Mouse (Mus musculus): Measurements from ENCODE around the gene Zfp14. TPM values are rescaled to one million over a fixed set of nuclear protein-coding genes. Genes with fewer than 3 reads are reported as not detected.

Zfp14 gene
- polyA plus RNA-seq, 1 experiment from 2014 or later = 3.8 TPM

- Histone ChIP-seq H3K9ac (ENCODE audit: low read length) (no peak overlapping the region), H3K4me3 (ENCODE audit: low read depth, low read length) (no peak overlapping the region), H3K4me2 (ENCODE audit: low read depth, severe bottlenecking) (no peak overlapping the region), H3K27me3 (ENCODE audit: control insufficient read depth, insufficient read depth, low read length) (no peaks in the 10 kb centered on the region), H3K36me3 (ENCODE audit: control insufficient read depth, insufficient read depth, low read length) (peaks cover 10% of the 10 kb centered on the region; the same call in 1 of the 2 replicates), H3K4me1 (ENCODE audit: control insufficient read depth, insufficient read depth, low read length) (no peaks in the 10 kb centered on the region), H3K9me3 (ENCODE audit: control insufficient read depth, low read length) (no peaks in the 10 kb centered on the region), H3K27ac (replicated peaks; ENCODE audit: low read depth, low read length) (no peak overlapping the region)
- no peak for DNase-seq (ENCODE audit: low spot score)
- 93% methylated on average over 5 of the region's 5 CpGs for WGBS
- no peak for ATAC-seq (ENCODE audit: insufficient number of reproducible peaks, low FRiP score, low TSS enrichment, low read depth)
These were observed 50.6 kb downstream of the Zfp14 start for GRCm38 (mm10) chr7:30000601-30001000.

GRCm38 (mm10) chr7:29995134-29995533 is 56.0 kb downstream of the Zfp14 start:
- 96% methylated on average over 8 of the region's 8 CpGs for WGBS
- Histone ChIP-seq H3K9me3 (ENCODE audit: control insufficient read depth, low read length) (peaks cover 3% of the 10 kb centered on the region; the same call in 1 of the 2 replicates), H3K4me2 (ENCODE audit: low read depth, severe bottlenecking) (no peak overlapping the region), H3K27ac (replicated peaks; ENCODE audit: low read depth, low read length) (no peak overlapping the region), H3K4me3 (ENCODE audit: low read depth, low read length) (no peak overlapping the region), H3K27me3 (ENCODE audit: control insufficient read depth, insufficient read depth, low read length) (no peaks in the 10 kb centered on the region), H3K36me3 (ENCODE audit: control insufficient read depth, insufficient read depth, low read length) (peaks cover 32% of the 10 kb centered on the region; the same call in 1 of the 2 replicates), H3K9ac (ENCODE audit: low read length) (no peak overlapping the region), H3K4me1 (ENCODE audit: control insufficient read depth, insufficient read depth, low read length) (no peaks in the 10 kb centered on the region)
- no peak for DNase-seq (ENCODE audit: low spot score)
- no peak for ATAC-seq (ENCODE audit: insufficient number of reproducible peaks, low FRiP score, low TSS enrichment, low read depth)

GRCm38 (mm10) chr7:29993340-29993739 is 57.8 kb downstream of the Zfp14 start:
- Histone ChIP-seq H3K36me3 (ENCODE audit: control insufficient read depth, insufficient read depth, low read length) (peaks cover 30% of the 10 kb centered on the region), H3K27ac (replicated peaks; ENCODE audit: low read depth, low read length) (no peak overlapping the region), H3K4me2 (ENCODE audit: low read depth, severe bottlenecking) (no peak overlapping the region), H3K4me3 (ENCODE audit: low read depth, low read length) (no peak overlapping the region), H3K27me3 (ENCODE audit: control insufficient read depth, insufficient read depth, low read length) (no peaks in the 10 kb centered on the region), H3K9ac (ENCODE audit: low read length) (no peak overlapping the region), H3K9me3 (ENCODE audit: control insufficient read depth, low read length) (peaks cover 3% of the 10 kb centered on the region; the same call in 1 of the 2 replicates), H3K4me1 (ENCODE audit: control insufficient read depth, insufficient read depth, low read length) (no peaks in the 10 kb centered on the region)
- WGBS = 95% methylated on average over 9 of the region's 9 CpGs
- DNase-seq (ENCODE audit: low spot score) = no peak
- no peak for ATAC-seq (ENCODE audit: insufficient number of reproducible peaks, low FRiP score, low TSS enrichment, low read depth)

DNA sequence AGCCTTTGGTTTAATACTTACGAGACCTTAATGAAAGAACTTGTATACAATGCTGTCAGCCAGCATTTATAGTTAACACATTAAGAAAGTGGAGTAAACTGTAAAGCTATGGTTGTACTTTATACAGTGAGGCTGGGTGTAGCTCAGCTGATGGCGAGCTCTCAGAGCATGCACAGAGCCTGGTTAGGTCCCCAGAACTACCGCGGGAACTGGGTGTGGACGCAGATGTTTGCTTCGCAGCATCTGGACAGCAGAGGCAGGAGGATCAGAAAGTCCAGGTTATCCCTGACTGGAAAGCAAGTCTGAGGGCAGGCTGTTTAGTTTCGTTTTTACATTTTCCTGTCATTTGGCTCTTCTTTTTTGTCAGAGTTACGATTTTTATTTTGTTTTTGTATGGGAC is 58.5 kb downstream of the Zfp14 start:
- no peak overlapping the region for H3K4me2 ChIP-seq (ENCODE audit: low read depth, severe bottlenecking)
- no peak overlapping the region for H3K4me3 ChIP-seq (ENCODE audit: low read depth, low read length)
- H3K9me3 ChIP-seq (ENCODE audit: control insufficient read depth, low read length) = peaks cover 3% of the 10 kb centered on the region; the same call in 1 of the 2 replicates
- H3K9ac ChIP-seq (ENCODE audit: low read length) = no peak overlapping the region
- H3K27me3 ChIP-seq (ENCODE audit: control insufficient read depth, insufficient read depth, low read length) = no peaks in the 10 kb centered on the region
- peaks cover 28% of the 10 kb centered on the region for H3K36me3 ChIP-seq (ENCODE audit: control insufficient read depth, insufficient read depth, low read length)
- H3K4me1 ChIP-seq (ENCODE audit: control insufficient read depth, insufficient read depth, low read length) = no peaks in the 10 kb centered on the region
- WGBS = 98% methylated on average over 8 of the region's 8 CpGs
- ATAC-seq (ENCODE audit: insufficient number of reproducible peaks, low FRiP score, low TSS enrichment, low read depth) (no peak), DNase-seq (ENCODE audit: low spot score) (no peak)
- H3K27ac ChIP-seq (replicated peaks; ENCODE audit: low read depth, low read length) = no peak overlapping the region

GRCm38 (mm10) chr7:29989031-29989430 is 62.1 kb downstream of the Zfp14 start:
- no peak overlapping the region for H3K4me2 ChIP-seq (ENCODE audit: low read depth, severe bottlenecking)
- 91% methylated on average over 11 of the region's 11 CpGs for WGBS
- H3K36me3 ChIP-seq (ENCODE audit: control insufficient read depth, insufficient read depth, low read length) = peaks cover 25% of the 10 kb centered on the region
- H3K4me1 ChIP-seq (ENCODE audit: control insufficient read depth, insufficient read depth, low read length) = no peaks in the 10 kb centered on the region
- H3K9me3 ChIP-seq (ENCODE audit: control insufficient read depth, low read length) = peaks cover 3% of the 10 kb centered on the region; the same call in 1 of the 2 replicates
- H3K9ac ChIP-seq (ENCODE audit: low read length) = no peak overlapping the region
- ATAC-seq (ENCODE audit: insufficient number of reproducible peaks, low FRiP score, low TSS enrichment, low read depth) (no peak), DNase-seq (ENCODE audit: low spot score) (no peak)
- no peak overlapping the region for H3K4me3 ChIP-seq (ENCODE audit: low read depth, low read length)
- H3K27me3 ChIP-seq (ENCODE audit: control insufficient read depth, insufficient read depth, low read length) = no peaks in the 10 kb centered on the region
- no peak overlapping the region for H3K27ac ChIP-seq (replicated peaks; ENCODE audit: low read depth, low read length)

DNA sequence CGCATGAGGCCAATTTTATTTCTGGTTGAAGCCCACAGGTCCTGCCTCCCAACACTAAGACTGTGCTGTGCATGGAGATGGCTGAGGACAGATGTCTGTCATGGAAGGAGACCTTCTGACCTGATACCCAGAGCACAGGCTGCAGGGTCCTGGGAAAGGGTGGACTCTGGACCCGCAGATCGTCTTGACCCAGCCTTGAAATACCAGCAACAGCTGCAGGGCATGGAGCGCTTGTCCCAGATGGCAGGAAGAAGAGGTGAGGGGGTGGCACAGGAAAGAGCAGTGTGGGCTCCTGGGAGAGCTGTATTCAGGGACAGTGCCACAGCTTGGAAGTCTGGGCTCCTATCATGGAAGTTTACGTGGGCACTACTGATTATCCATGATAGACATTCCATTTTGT is 63.6 kb downstream of the Zfp14 start:
- DNase-seq (ENCODE audit: low spot score) (no peak), ATAC-seq (ENCODE audit: insufficient number of reproducible peaks, low FRiP score, low TSS enrichment, low read depth) (no peak)
- 95% methylated on average over 5 of the region's 5 CpGs for WGBS
- H3K9me3 ChIP-seq (ENCODE audit: control insufficient read depth, low read length) = no peaks in the 10 kb centered on the region
- no peak overlapping the region for H3K4me2 ChIP-seq (ENCODE audit: low read depth, severe bottlenecking)
- H3K36me3 ChIP-seq (ENCODE audit: control insufficient read depth, insufficient read depth, low read length) = peaks cover 19% of the 10 kb centered on the region
- H3K4me3 ChIP-seq (ENCODE audit: low read depth, low read length) = no peak overlapping the region
- H3K9ac ChIP-seq (ENCODE audit: low read length) = no peak overlapping the region
- 0 out of 2 replicates have a peak, but pooled peaks cover 2% of the 10 kb centered on the region for H3K4me1 ChIP-seq (ENCODE audit: control insufficient read depth, insufficient read depth, low read length)
- no peaks in the 10 kb centered on the region for H3K27me3 ChIP-seq (ENCODE audit: control insufficient read depth, insufficient read depth, low read length)
- no peak overlapping the region for H3K27ac ChIP-seq (replicated peaks; ENCODE audit: low read depth, low read length)

Small RNA genes within 50 kb of the gene (microRNA-seq; reads per million reads assigned to microRNA genes)
- not detected for gene Gm23368

Other genes starting within 250 kb of the Zfp14 start
- gene Zfp790, start 235.3 kb downstream of the Zfp14 start, polyA plus RNA-seq (2014; fragmentation: Nextera tagmentation; extraction: Ambion mirVana) = 17.1 and 19.5 TPM in 2 replicates
- gene Zfp940, start 197.7 kb downstream of the Zfp14 start, polyA plus RNA-seq (2014; fragmentation: Nextera tagmentation; extraction: Ambion mirVana) = 9.8 TPM in 2 replicates
- 10.0 and 12.5 TPM in 2 replicates for gene Zfp420, start 191.4 kb downstream of the Zfp14 start, polyA plus RNA-seq (2014; fragmentation: Nextera tagmentation; extraction: Ambion mirVana)
- 12.6 and 13.5 TPM in 2 replicates for gene Zfp27, start 144.8 kb downstream of the Zfp14 start, polyA plus RNA-seq (2014; fragmentation: Nextera tagmentation; extraction: Ambion mirVana)
- 7.6 and 9.0 TPM in 2 replicates for gene Zfp383, start 143.2 kb downstream of the Zfp14 start, polyA plus RNA-seq (2014; fragmentation: Nextera tagmentation; extraction: Ambion mirVana)
- 16.6 and 17.0 TPM in 2 replicates for gene Zfp74, start 97.3 kb downstream of the Zfp14 start, polyA plus RNA-seq (2014; fragmentation: Nextera tagmentation; extraction: Ambion mirVana)
- gene Zfp568, start 67.4 kb downstream of the Zfp14 start, polyA plus RNA-seq (2014; fragmentation: Nextera tagmentation; extraction: Ambion mirVana) = 25.2 and 30.5 TPM in 2 replicates
- gene Zfp82, start 21.5 kb upstream of the Zfp14 start, polyA plus RNA-seq (2014; fragmentation: Nextera tagmentation; extraction: Ambion mirVana) = 4.3 and 4.7 TPM in 2 replicates
- 3.2 and 4.6 TPM in 2 replicates for gene Gm26920, start 39.0 kb upstream of the Zfp14 start, polyA plus RNA-seq (2014; fragmentation: Nextera tagmentation; extraction: Ambion mirVana)
- 17.0 and 19.7 TPM in 2 replicates for gene Zfp566, start 39.1 kb upstream of the Zfp14 start, polyA plus RNA-seq (2014; fragmentation: Nextera tagmentation; extraction: Ambion mirVana)
- 142 and 150 TPM in 2 replicates for gene Zfp260, start 43.4 kb upstream of the Zfp14 start, polyA plus RNA-seq (2014; fragmentation: Nextera tagmentation; extraction: Ambion mirVana)
- gene Zfp382, start 70.6 kb upstream of the Zfp14 start, polyA plus RNA-seq (2014; fragmentation: Nextera tagmentation; extraction: Ambion mirVana) = 6.5 and 8.6 TPM in 2 replicates
- gene Zfp146, start 118.4 kb upstream of the Zfp14 start, polyA plus RNA-seq (2014; fragmentation: Nextera tagmentation; extraction: Ambion mirVana) = 14.6 and 18.7 TPM in 2 replicates
- gene Cox7a1, start 132.8 kb upstream of the Zfp14 start, polyA plus RNA-seq (2014; fragmentation: Nextera tagmentation; extraction: Ambion mirVana) = 2.3 and 2.9 TPM in 2 replicates
- gene Capns1, start 147.4 kb upstream of the Zfp14 start, polyA plus RNA-seq (2014; fragmentation: Nextera tagmentation; extraction: Ambion mirVana) = 53.1 and 53.7 TPM in 2 replicates
- 182 and 186 TPM in 2 replicates for gene Polr2i, start 180.6 kb upstream of the Zfp14 start, polyA plus RNA-seq (2014; fragmentation: Nextera tagmentation; extraction: Ambion mirVana)
- gene Tbcb, start 180.9 kb upstream of the Zfp14 start, polyA plus RNA-seq (2014; fragmentation: Nextera tagmentation; extraction: Ambion mirVana) = 232 and 241 TPM in 2 replicates
- 0.27 TPM in 1 of 2 replicates, not detected in the other for gene Ovol3, start 184.3 kb upstream of the Zfp14 start, polyA plus RNA-seq (2014; fragmentation: Nextera tagmentation; extraction: Ambion mirVana)
- gene Thap8, start 228.7 kb upstream of the Zfp14 start, polyA plus RNA-seq (2014; fragmentation: Nextera tagmentation; extraction: Ambion mirVana) = 0.16 and 0.19 TPM in 2 replicates
- gene Wdr62, start 229.0 kb upstream of the Zfp14 start, polyA plus RNA-seq (2014; fragmentation: Nextera tagmentation; extraction: Ambion mirVana) = 10.4 and 14.9 TPM in 2 replicates
- 64.7 and 70.0 TPM in 2 replicates for gene Clip3, start 240.3 kb upstream of the Zfp14 start, polyA plus RNA-seq (2014; fragmentation: Nextera tagmentation; extraction: Ambion mirVana)